Mouse (Mus musculus) embryonic fibroblast, embryonic 13.5 days (primary cell): Measurements from ENCODE around the gene Treh.

ENCODE experiments used
- CTCF ChIP-seq: IDR thresholded peaks from 2 replicates; pipeline ENCODE4 v1.5.1; 2011; ENCODE audit warnings: mild to moderate bottlenecking, control low read depth, low read length, moderate library complexity, borderline replicate concordance; ENCODE audit not compliant: insufficient read depth
- POLR2A ChIP-seq: IDR thresholded peaks from 2 replicates; pipeline ENCODE4 v1.6.1; 2011; ENCODE audit warnings: low read depth, mild to moderate bottlenecking, control low read depth, low read length, moderate library complexity

DNA sequence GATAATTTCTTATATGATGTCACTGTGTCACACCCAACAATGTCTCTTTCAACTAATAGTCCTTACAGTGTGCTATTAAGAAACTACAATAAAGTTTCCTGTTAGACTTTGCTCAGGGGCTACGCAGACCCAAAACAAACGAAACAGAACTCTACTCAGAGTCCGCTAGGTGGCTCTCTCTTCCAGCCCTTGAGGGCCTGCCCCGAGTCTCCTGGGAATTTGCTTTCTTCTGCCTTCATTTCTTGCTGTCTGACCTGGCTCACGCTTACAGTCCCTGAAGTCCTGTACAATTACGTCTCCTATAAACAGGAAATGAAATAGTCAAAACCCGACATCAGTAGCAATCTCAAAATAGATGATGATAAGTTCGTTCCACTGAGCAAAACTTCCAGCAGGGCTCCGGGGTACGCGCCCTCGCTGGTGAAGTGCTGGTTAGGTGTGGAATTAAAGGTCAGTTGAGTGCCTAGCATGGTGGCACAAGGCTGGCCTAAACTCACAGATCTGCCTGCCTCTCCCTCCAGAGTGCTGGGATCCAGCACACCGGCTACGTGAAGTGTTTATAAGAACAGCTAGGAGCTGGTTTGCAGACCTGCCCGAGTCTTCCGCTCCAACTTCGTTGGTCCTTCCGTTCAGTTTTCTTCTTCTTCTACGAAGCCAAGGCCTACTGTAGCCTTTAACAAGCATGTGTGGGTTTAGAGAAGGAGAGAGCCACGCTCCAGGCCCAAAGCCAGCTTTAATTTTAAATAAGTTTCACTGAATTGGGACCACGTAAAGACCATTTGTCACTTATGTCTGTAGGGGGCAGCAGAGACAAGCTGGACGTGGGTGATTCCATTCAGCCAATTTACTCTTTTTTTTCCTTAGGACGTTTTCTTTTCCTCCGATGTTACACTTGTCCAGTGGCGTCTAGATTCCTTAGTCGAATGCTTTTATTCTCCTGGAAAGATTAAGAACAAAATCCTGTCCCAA is 17.7 kb upstream of the Treh start:
- no peak for TF ChIP-seq CTCF
- no peak for TF ChIP-seq POLR2A
